Mouse (Mus musculus) intestine, postnatal 0 days (tissue): ENCODE data around the gene Olfr697. TPM values are rescaled to one million over a fixed set of nuclear protein-coding genes. Genes with fewer than 3 reads are reported as not detected.

Experiments used
- ATAC-seq: fragments of 200-750 bp; cut with Nextera tagmentation; 2 replicates; pipeline ENCODE4 v1.8.0; 2017; ENCODE audit warnings: mild to moderate bottlenecking, moderate TSS enrichment, moderate library complexity
- H3K27ac ChIP-seq: fragments of 300-500 bp; sonication (generic); 2 replicates; pipeline ENCODE4 v1.5.1; 2014; ENCODE audit warnings: mild to moderate bottlenecking, low read depth, low read length, moderate library complexity
- H3K27me3 ChIP-seq: fragments of 300-500 bp; sonication (generic); replicated peaks from 2 replicates; pipeline ENCODE4 v1.6.1; 2014; ENCODE audit warnings: low read length, mixed read lengths; ENCODE audit not compliant: control insufficient read depth, insufficient read depth
- H3K36me3 ChIP-seq: fragments of 300-500 bp; sonication (generic); 2 replicates; pipeline ENCODE4 v1.6.1; 2014; ENCODE audit warnings: mild to moderate bottlenecking, moderate library complexity; ENCODE audit not compliant: control insufficient read depth, insufficient read depth
- H3K4me1 ChIP-seq: fragments of 300-500 bp; sonication (generic); replicated peaks from 2 replicates; pipeline ENCODE4 v1.6.1; 2014; ENCODE audit warnings: antibody characterized with exemption, low read length, mixed read lengths; ENCODE audit not compliant: control insufficient read depth, insufficient read depth
- H3K4me2 ChIP-seq: fragments of 300-500 bp; sonication (generic); replicated peaks from 2 replicates; pipeline ENCODE4 v1.6.1; 2014; ENCODE audit warnings: low read depth, mild to moderate bottlenecking, moderate library complexity
- H3K4me3 ChIP-seq: fragments of 300-500 bp; sonication (generic); 2 replicates; pipeline ENCODE4 v1.5.1; 2014; ENCODE audit warnings: low read depth, low read length
- H3K9ac ChIP-seq: fragments of 300-500 bp; sonication (generic); 2 replicates; pipeline ENCODE4 v1.6.1; 2014; ENCODE audit warnings: mild to moderate bottlenecking, low read depth, low read length
- H3K9me3 ChIP-seq: fragments of 300-500 bp; sonication (generic); 2 replicates; pipeline ENCODE4 v1.6.1; 2016; ENCODE audit warnings: mixed run types; ENCODE audit not compliant: control insufficient read depth
- CTCF ChIP-seq: sonication (generic); IDR thresholded peaks from 2 replicates; pipeline ENCODE4 v1.5.1; 2016; ENCODE audit warnings: low read depth, mild to moderate bottlenecking, control low read depth, antibody characterized with exemption, moderate library complexity
- WGBS: fragments of 180-500 bp; shearing (Covaris S2); extraction: QIAGEN DNeasy Blood & Tissue Kit; methylation state at CpG from one replicate; pipeline ENCODE4 v1.1.7; 2014; 5-methylcytosine and 5-hydroxymethylcytosine counted together
- polyA plus RNA-seq: library from polyadenylated mRNA; unstranded; fragments of >200 nt; fragmentation: Nextera tagmentation; extraction: Ambion mirVana; gene quantifications from 2 replicates; pipeline ENCODE4 v1.2.1, GENCODE M21; 2015

Gene Olfr697
- polyA plus RNA-seq, 1 experiment from 2014 or later: not detected

DNA sequence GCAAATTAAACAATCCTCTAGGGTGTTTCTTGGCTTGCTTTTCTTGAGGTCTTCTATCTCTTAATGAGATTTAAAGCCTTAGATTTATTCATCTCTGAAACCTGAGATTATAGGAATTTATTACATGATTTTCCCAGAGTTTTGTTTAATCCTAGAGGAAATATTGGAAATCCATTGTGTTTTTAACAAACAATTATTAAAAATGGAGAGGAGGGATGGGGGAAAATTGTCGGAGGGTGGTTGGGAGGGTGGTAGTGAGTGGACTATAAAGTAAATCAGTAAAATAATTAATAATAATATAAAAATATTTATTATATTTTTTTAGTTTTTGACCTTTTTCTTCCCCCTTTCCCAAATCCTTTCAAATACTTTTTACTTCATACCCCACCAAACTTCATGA, 50.5 kb downstream of the Olfr697 start, which contains the start of gene Olfr694:
TSS of gene Olfr694 (minus strand) at position 101 of the 400 bp plus-strand sequence.
- no peak within 1 kb of the TSS for H3K4me3 ChIP-seq
- no peak within 1 kb of the TSS for H3K27ac ChIP-seq
- H3K4me2 ChIP-seq: no peak within 1 kb of the TSS
- 91% methylated on average over 1 of the region's 1 CpGs for WGBS
- H3K27me3 ChIP-seq: no peaks in the 10 kb centered on the region
- H3K36me3 ChIP-seq: no peaks in the 10 kb centered on the region
- no peak for TF ChIP-seq CTCF
- H3K9me3 ChIP-seq: no peaks in the 10 kb centered on the region
- H3K9ac ChIP-seq: no peak within 1 kb of the TSS
- H3K4me1 ChIP-seq: no peaks in the 10 kb centered on the region
- no peak for ATAC-seq

Other genes starting within 250 kb of the Olfr697 start
- gene Olfr693, start 61.9 kb downstream of the Olfr697 start, polyA plus RNA-seq: not detected in 2 replicates
- not detected in 2 replicates for gene Olfr694, start 50.6 kb downstream of the Olfr697 start, polyA plus RNA-seq
- not detected in 2 replicates for gene Olfr695, start 26.0 kb downstream of the Olfr697 start, polyA plus RNA-seq
- gene Olfr698, start 13.0 kb upstream of the Olfr697 start, polyA plus RNA-seq: not detected in 2 replicates
- gene Olfr699, start 50.8 kb upstream of the Olfr697 start, polyA plus RNA-seq: not detected in 2 replicates
- not detected in 2 replicates for gene Olfr700, start 66.4 kb upstream of the Olfr697 start, polyA plus RNA-seq
- gene Olfr701, start 71.7 kb upstream of the Olfr697 start, polyA plus RNA-seq: not detected in 2 replicates
- gene Olfr702, start 91.5 kb upstream of the Olfr697 start, polyA plus RNA-seq: not detected in 2 replicates
- not detected in 2 replicates for gene Olfr703, start 100.9 kb upstream of the Olfr697 start, polyA plus RNA-seq
- not detected in 2 replicates for gene Olfr704, start 120.7 kb upstream of the Olfr697 start, polyA plus RNA-seq
- not detected in 2 replicates for gene Olfr705, start 134.4 kb upstream of the Olfr697 start, polyA plus RNA-seq
- gene Olfr706, start 145.7 kb upstream of the Olfr697 start, polyA plus RNA-seq: not detected in 2 replicates
- not detected in 2 replicates for gene Olfr707, start 158.8 kb upstream of the Olfr697 start, polyA plus RNA-seq
- not detected in 2 replicates for gene Olfr1532-ps1, start 165.6 kb upstream of the Olfr697 start, polyA plus RNA-seq
- gene Olfr709-ps1, start 189.8 kb upstream of the Olfr697 start, polyA plus RNA-seq: not detected in 2 replicates
- gene Olfr710, start 205.9 kb upstream of the Olfr697 start, polyA plus RNA-seq: not detected in 2 replicates
- gene Olfr6, start 221.5 kb upstream of the Olfr697 start, polyA plus RNA-seq: not detected in 2 replicates
- not detected in 2 replicates for gene Olfr711, start 233.0 kb upstream of the Olfr697 start, polyA plus RNA-seq